Mouse (Mus musculus): ENCODE data around the gene Gpatch3.
A peak's percentile ranks its signal among the peaks of the same experiment; 100 is the strongest.

The Gpatch3 gene

GRCm38 (mm10) chr4:133574070-133574842 is at the start of gene Gpatch3:
Gene Gpatch3, plus strand, starts transcription at chr4:133574745.
- peak; percentile 96 to 97 for DNase-seq

DNA sequence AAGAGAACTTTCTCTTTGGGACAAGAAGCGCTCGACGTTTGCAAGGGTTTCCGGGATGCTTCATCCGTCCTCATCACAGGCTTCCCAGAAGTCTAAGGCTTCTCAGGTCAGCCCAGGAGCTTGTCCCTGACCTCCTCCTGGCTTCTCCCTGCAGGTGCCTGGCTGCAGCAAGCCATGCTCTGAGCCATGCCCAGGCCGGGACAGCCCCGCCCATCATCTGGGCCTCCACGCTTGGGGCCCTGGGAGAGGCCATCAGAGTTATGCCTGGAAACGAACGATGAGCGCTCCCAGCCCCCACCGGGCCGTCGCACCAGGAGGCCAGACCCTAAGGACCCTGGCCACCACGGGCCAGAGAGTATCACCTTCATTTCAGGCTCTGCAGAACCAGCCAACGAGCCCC is 46.8 kb upstream of the Gpatch3 start:
- no peak for DNase-seq

GRCm38 (mm10) chr4:133532777-133533176 is 41.8 kb upstream of the Gpatch3 start:
- DNase-seq = no peak

GRCm38 (mm10) chr4:133536081-133536480 is 38.5 kb upstream of the Gpatch3 start:
- no peak for DNase-seq

GRCm38 (mm10) chr4:133536652-133537051 is 37.9 kb upstream of the Gpatch3 start:
- no peak for DNase-seq

GRCm38 (mm10) chr4:133545272-133546231 is 29.0 kb upstream of the Gpatch3 start, which contains the start of gene Nudc:
Gene Nudc, minus strand, starts transcription at chr4:133545996.
- DNase-seq = peak; percentile 95 to 97

- DNase-seq = no peak
Observed at GRCm38 (mm10) chr4:133552029-133552428, 22.5 kb upstream of the Gpatch3 start.

- DNase-seq = peak in 1 of 2 experiments; percentile 21
Observed at GRCm38 (mm10) chr4:133552768-133553447, 21.6 kb upstream of the Gpatch3 start, which contains the start of gene Nr0b2. Gene Nr0b2, plus strand, starts transcription at chr4:133553376.

- DNase-seq = no peak
Observed at GRCm38 (mm10) chr4:133553448-133554330, 20.9 kb upstream of the Gpatch3 start.

DNA sequence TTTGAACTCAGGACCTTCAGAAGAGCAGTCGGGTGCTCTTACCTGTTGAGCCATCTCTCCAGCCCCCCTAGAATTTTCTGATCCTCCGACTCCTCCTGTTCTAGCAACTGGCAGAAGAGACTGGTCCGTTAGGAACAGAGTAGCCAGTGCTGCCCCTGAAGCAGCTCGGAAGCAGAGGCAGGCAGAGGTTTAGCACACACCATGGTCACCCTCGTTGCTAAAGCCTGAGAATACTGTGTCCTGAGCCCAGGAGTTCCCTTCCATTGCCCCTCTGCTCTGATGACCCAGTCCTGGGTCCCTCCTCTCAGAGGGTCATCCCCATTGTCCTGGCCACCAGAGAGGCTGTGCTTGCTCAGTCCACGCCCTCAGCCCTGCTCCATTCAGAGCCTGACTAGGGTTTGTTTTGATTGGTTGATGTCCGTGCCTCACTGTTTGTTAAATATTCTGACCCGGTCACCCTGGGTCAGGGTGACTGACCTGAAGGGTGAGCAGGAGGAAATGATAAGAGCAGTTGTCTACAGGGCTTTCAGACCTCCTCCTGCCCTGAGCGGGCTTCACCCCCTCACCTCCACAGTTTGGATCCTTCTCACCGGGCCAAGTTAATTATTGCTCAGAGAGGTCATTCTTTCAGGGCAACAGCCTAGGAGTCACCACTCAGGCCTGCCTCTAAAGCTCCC is 17.4 kb upstream of the Gpatch3 start:
- peak in 1 of 2 experiments; percentile 26 for DNase-seq

DNA sequence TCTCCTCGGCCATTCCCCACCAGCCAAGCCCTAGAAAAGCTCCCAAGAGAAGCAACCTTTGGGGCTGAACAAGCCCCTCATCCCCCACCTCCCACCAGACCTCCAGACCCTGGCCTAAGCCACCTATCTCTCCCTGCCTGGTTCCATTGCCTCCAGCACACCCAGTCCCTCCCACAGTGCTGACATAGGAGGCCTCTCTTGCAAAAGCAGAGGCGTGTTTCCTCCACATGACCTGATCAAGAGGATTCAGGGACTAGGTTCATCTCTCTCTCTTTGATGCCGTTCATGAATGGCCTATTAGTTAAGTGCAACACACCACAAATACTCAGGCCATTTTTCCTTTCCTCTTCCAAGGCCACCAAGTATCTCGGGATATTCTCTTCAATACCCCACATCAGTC is 14.7 kb upstream of the Gpatch3 start:
- no peak for DNase-seq

GRCm38 (mm10) chr4:133561622-133562021 is 12.9 kb upstream of the Gpatch3 start:
- no peak for DNase-seq

GRCm38 (mm10) chr4:133563123-133563571 is 11.4 kb upstream of the Gpatch3 start:
- DNase-seq = peak; percentile 31 to 51

DNA sequence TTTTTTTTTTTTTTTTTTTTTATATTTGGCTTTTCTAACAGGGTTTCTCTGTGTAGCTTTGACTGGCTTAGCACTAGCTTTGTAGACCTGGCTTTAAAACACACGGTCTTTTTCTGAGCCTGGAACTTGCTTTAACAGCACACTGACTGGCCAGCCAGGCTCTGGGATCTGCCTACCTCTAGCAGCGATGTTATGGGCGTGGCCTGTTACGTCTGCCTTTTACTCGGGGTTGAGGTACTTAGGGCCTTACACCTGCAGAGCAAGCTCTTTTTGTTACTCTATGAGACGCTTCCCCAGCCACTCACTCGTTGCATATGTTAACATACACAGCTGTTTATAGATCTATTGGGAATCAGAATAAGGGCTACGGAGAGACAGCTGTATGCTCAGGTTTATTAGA is 7.3 kb upstream of the Gpatch3 start:
- DNase-seq = no peak

- DNase-seq = no peak
Observed at GRCm38 (mm10) chr4:133569291-133570065, 5.1 kb upstream of the Gpatch3 start.

GRCm38 (mm10) chr4:133570066-133570466 is 4.5 kb upstream of the Gpatch3 start:
- peak; percentile 25 to 55 for DNase-seq

GRCm38 (mm10) chr4:133574843-133575202 is 278 bp downstream of the Gpatch3 start:
- DNase-seq = no peak

- DNase-seq = no peak
Observed at GRCm38 (mm10) chr4:133577983-133578382, 3.4 kb downstream of the Gpatch3 start.

DNA sequence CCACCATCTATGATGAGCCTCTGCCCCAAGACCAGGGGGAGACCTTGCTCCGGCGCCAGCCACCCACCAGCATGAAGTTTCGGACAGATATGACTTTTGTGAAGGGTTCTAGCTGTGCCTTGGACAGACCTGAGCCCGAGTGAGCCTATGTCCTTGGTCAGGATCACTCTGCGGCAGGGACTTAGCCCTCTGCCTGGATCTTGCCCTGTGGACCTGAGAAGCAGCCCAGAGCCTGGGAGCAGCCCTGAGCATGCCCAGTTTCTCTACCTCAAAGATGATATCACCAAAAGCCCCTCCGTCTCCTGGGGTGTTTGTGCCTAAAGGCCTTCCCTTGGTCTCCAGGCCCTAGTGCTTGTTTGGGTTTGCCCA is 9.1 kb downstream of the Gpatch3 start:
- peak; percentile 17 to 47 for DNase-seq
